10 mouse cellular contexts compared by ENCODE assay signal in genomic region chr12:98409580-98409979, GRCm38 (mm10).
DNase-seq lines count a peak whose midpoint lies in the region.
"Had no signal": no experiment of that assay in that cellular context is flagged by ENCODE, and none has a peak within 500 bp of the region (broad histone marks: within the 10 kb centered on the region; RNA-seq: fewer than 3 reads in every experiment).

No protein-coding gene starts in this region.

- intact Hi-C loops in left cerebral cortex, postnatal 36 days (cut with DNase I), result no loop called here

- DNase-seq in cerebellum, adult 8-10 months, result peak; percentile 19
- no peak for DNase-seq in cerebellum, adult 11-12 months
- peak; percentile 9 to 13 for DNase-seq in left cerebral cortex, adult 18-20 months (ENCODE audit: low spot score in 2 of 2)
- no peak for DNase-seq in left cerebral cortex, postnatal 36 days (ENCODE audit: low spot score in 2 of 2)
- DNase-seq in adipocyte (ENCODE audit: low spot score), result peak; percentile 16
- DNase-seq in layer of hippocampus, postnatal 14 days (ENCODE audit: low spot score in 2 of 2), result peak; percentile 9 to 36
- DNase-seq in urinary bladder, postnatal 10 days (ENCODE audit: low spot score), result no peak
- no peak for DNase-seq in kidney, postnatal 14 days
- DNase-seq: adrenal gland, postnatal 10 days; gastrocnemius, postnatal 10 days had no signal

Comparison
In these comparisons a context has a peak if more than half of its experiments do, and no peak if none do; other contexts are left out.
1. DNase-seq: peak in cerebellum, adult 8-10 months (single experiment), left cerebral cortex, adult 18-20 months (2 of 2), adipocyte (single experiment) and layer of hippocampus, postnatal 14 days (2 of 2); none in cerebellum, adult 11-12 months (single experiment), left cerebral cortex, postnatal 36 days (0 of 2), urinary bladder, postnatal 10 days (single experiment) and kidney, postnatal 14 days (single experiment).